Mouse (Mus musculus): Measurements from ENCODE around the gene Tpcn1. TPM values are rescaled to one million over a fixed set of nuclear protein-coding genes. Genes with fewer than 3 reads are reported as not detected.

Gene Tpcn1
- total RNA-seq, 4 experiments from 2014 or later = 33.9 to 44.5 (median 40.0) TPM

- DNase-seq = no peak
These were observed 20.8 kb upstream of the Tpcn1 start for GRCm38 (mm10) chr5:120609246-120609775.

- DNase-seq = no peak
These were observed 18.9 kb upstream of the Tpcn1 start for GRCm38 (mm10) chr5:120607335-120607734.

DNA sequence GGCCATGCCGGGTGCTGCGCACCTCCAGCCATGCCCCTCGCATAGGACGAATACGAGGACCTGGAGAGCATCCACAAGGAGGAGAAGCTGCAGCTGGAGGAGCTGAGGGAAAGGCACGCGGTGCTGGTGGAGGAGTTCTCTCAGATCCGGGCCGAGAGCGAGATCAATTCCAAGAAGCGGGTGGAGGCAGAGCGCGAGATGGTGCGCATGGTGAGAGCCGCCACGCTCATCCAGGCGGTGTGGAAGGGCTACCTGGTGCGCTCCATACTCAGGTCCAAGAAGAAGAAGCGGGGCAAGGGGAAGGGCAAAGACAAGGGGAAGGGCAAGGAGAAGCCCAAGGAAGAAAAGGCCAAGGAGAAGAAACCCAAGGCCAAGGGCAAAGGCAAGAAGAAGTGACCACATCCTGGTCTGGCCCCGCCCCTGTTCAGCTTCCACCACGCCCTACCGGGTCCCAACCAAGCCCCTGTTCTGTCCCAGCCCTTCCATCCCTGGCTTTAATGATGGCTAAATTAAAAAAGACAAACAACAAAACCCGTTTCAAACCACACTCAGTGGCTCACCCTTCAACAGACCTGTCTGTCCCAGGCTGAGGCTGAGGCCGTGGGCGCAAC lies 18.2 kb upstream of the Tpcn1 start:
- no peak for DNase-seq

GRCm38 (mm10) chr5:120605688-120606087 lies 17.2 kb upstream of the Tpcn1 start:
- DNase-seq = peak; percentile 80

DNA sequence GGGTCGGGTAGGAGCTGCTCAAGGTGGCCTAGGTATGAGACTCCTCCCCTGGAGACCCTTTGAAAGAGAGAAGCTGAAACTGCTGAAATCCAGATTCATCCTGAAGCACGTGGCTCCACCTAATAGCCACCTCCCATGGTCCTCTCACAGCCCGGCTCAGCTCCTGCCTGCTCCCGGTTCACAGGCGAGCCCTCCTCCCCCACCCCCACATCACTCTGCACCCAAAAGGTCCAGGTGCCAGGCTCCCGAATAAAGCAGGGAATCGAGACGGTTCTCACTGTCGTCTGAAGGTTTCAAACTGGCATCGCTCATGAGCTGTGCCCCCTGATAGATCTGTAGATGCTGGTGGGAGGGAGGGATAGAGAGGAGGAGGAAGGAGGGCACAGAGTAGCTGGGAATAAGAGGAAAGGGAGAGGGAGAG lies 16.8 kb upstream of the Tpcn1 start:
- DNase-seq = no peak

DNA sequence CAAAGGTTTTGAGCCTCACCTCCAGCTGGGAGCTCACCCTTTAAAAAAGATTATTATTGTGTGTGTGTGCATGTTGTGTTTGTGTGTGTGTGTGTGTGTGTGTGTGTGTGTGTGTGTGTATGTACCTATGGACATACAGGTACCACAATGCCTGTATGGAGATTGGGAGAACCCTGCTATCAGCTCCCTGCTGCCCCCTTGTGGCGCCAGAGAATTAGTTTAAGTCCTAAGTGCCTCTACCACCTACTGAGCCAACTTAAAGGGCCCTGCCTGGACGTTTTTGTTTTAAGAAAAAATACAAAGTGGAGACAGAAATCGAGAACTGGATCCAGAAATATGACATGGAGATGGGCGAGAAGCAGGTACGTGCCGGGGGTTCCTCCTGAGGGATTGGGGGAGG lies 16.4 kb upstream of the Tpcn1 start:
- no peak for DNase-seq

GRCm38 (mm10) chr5:120603515-120603914 lies 15.0 kb upstream of the Tpcn1 start:
- no peak for DNase-seq

DNA sequence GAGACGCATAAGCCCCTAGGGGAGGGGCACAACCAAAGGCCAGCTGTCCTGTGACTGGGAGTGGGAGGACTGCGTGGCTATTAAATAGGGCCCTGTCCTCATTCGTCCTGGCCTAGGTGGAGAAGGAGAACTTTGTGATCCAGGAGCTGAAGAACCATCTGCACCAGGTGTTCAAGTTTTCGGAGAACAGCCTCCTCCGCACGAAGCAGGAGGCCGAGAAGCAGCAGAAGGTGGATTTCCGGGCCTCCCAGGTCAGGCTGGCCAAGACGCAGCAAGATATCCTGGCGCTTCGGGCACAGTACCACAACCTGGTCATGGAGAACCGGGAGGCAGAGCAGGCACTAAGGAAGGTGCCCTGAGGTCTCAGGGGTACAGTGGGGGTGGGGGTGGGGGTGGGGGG lies 13.7 kb upstream of the Tpcn1 start:
- DNase-seq = no peak

- DNase-seq = no peak
These were observed 12.6 kb upstream of the Tpcn1 start for GRCm38 (mm10) chr5:120600946-120601668.

GRCm38 (mm10) chr5:120599625-120600024 lies 11.2 kb upstream of the Tpcn1 start:
- DNase-seq = no peak

DNA sequence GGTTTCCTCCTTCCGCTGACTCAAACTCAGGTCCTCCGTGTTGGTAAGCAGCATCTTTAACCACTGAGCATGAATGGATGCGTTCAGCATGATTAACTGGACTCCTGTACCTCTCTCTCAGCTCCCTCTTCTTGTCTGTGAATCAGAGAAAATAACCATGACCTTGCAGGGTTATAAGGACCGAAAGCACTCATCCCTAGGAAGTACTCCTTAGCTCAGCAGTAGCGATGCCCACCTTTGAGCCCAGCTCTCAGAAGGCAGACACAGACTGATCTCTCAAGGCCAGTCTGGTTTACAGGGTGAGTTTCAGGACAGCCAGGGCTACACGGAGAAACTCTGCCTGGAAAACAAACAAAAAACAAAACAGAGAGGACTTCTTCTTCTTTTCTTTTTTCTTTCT lies 6.0 kb upstream of the Tpcn1 start:
- no peak for DNase-seq

GRCm38 (mm10) chr5:120592141-120592540 lies 3.7 kb upstream of the Tpcn1 start:
- DNase-seq = no peak

GRCm38 (mm10) chr5:120590356-120591010 lies 2.0 kb upstream of the Tpcn1 start:
- no peak for DNase-seq

GRCm38 (mm10) chr5:120587940-120588568 lies 419 bp downstream of the Tpcn1 start:
- DNase-seq = no peak

DNA sequence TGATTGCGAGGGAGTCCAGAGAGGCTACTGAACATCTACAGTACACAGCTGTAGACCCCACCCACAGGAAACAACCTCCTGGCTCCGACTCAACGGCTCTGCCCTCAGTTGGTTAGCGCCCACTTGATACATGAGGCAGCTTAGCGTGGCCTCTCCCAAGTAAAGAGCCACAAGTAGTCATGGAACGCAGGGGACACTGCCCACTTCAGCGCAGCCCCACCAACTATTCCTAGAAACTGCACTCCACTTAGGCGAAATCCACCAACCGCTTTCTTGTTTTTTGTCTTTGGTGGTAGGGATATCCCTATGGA lies 902 bp downstream of the Tpcn1 start:
- DNase-seq = no peak

DNA sequence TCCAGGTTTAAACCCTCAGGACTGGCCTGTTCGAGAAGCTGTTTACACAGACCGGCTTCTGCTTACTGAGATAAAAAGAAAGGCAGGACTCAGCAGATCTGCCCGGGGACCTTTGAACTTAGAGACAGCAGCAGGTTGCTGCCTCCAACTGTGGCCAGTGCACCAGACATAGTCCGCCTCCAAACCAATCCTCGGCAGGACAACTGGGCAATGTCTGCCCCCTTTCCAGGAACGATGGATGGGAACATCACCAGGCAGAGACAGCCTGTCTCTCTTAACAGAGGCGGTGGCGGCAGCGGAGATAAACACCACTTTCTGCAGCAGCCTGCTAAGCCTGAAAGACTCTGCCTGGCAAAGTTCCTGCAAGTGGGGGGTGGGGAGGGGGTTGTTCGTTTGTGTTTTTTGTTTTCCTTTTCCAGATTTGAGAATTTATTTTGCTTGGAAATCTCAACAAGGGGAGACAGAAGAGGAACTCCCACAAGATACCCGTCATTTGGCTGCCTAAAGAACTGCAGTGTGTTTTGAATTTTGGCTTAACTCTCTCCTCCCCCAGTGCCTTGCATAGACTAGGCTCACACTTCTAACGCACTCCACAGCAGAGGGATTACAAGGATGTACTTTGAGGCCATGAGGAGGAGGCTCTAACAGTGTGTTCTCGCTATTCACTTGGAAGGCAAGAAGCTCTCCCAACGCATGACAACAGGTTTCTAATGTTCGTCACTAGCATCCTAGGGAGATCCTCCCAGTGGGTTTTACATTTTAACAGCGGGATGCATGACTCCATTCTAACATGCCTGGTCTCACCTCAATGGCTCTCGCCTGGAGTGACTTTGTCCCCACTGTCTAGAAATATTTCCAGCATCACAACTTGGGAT lies 1.5 kb downstream of the Tpcn1 start:
- DNase-seq = no peak

DNA sequence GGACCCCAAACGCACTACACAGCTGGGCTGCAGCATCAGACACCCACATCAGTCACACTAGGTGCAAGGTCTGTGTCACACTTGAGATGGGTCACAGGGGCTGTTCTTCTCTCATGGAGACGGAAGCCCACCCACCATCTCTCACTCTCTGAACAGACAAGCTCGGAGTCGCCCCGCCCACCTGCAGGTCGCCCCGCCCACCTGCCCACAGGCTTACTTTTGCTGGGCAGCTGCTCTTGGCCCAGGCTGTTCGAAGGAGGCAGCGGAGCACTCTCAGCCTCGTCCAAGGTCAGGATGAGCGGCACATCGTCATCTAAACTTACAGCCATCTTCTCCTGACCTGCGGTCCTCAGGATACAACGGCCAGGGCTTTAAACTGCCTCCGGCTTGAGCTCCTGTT lies 3.5 kb downstream of the Tpcn1 start:
- no peak for DNase-seq

GRCm38 (mm10) chr5:120583511-120583910 lies 5.0 kb downstream of the Tpcn1 start:
- DNase-seq = no peak

- DNase-seq = no peak
These were observed 6.5 kb downstream of the Tpcn1 start for GRCm38 (mm10) chr5:120582002-120582401.

DNA sequence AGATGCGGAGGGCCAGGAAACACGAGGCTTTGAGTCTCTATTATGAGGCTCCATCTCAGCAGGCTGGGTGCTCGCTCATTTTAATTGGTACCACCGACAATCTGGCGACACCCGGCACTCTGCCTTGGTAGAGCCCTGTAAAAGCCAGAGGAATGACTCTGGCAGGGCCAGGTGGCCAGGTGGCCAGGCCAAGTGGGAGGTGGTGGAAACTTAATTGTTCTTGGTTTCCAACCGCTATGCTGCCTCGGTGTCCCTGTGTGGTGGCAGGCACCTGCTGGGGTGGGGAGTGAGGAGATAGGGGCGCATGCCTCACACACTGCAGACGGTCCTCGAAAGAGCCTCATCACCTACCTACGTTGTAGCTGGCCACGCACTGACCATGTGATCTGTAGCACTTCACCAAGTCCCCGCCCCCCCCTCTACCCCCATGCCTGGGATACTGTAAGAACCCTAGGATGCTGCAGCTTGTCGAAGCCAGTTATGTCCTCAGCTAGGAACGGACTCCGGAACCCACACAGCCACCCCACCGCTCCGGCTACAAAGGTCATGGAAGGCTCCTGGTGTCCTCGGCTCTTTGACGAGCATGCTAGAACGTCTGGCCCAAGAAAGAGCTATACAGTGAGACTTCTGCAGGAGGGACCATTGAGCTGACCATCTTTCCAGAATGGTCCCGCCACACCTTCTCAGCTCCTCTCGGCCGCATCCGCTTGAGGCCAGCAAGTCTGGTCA lies 8.4 kb downstream of the Tpcn1 start:
- no peak for DNase-seq

DNA sequence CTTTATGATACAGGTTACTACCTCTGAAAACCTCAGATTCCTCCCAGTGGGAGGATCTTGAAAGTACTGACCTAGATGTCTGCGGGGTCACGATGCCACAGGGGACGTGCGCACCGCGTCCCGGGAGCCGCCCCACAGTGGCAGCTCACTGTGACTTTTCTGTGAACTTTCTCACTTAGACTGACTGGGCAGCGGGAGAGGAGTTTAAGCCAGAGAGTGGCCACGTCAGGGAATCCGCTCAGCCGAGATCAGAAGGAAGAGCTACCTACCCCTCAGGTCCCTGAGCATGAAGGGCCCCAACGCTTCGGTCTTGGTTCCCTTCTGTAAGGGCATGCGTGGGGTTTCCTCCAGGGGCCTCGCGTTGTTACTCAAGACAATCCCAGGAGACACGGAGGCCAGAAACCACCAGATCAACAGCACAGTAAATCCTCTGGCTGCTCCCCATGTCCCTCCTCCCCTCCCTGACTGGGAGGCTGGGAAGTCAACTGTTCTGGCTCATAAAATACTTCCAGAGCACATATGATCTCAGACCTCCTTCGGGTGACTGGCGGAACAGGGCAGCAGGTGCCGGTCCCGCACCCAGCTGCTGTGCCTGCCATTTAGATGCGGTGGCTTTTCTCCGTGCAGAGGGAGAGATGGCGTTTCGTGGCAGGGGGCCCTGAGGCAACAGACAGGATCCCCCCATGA lies 9.1 kb downstream of the Tpcn1 start:
- no peak for DNase-seq

All from adrenal gland, adult 8-10 months (tissue).